ENCODE assay signal across 30 mouse cellular contexts in the genomic region with DNA sequence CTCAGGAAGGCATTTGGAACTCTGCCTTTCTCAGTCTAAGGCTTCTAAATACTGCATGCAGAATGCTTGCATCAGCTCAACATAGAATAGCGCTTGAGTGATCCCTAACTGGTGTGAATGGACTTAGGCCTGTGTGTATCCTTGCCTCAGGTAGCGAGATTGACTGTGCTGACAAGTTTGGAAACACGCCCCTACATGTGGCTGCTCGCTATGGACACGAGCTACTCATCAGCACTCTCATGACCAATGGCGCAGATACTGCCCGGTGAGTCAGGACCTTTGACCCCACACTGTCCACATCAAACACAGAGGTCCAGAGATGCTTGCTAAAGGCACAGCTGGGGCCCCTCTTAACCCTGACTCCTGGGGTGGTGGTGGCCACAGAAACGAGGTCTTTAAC. TPM values are rescaled to one million over a fixed set of nuclear protein-coding genes. Genes with fewer than 3 reads are reported as not detected.
A peak's percentile ranks its signal among the peaks of the same experiment; 100 is the strongest.
DNase-seq lines count a peak whose midpoint lies in the region; ATAC-seq and TF ChIP-seq lines count a peak whose summit lies in the region.
"Had no signal": no experiment of that assay in that cellular context is flagged by ENCODE, and none has a peak within 500 bp of the region (broad histone marks: within the 10 kb centered on the region; RNA-seq: fewer than 3 reads in every experiment).

No protein-coding gene starts in this region.

- H3K27me3 ChIP-seq in intestine, postnatal 0 days (replicated peaks; ENCODE audit: control insufficient read depth, insufficient read depth, low read length): no peaks in the 10 kb centered on the region
- H3K27me3 ChIP-seq in intestine, embryonic 16.5 days (replicated peaks; ENCODE audit: control insufficient read depth, insufficient read depth, low read length): no peaks in the 10 kb centered on the region
- H3K27me3 ChIP-seq in midbrain, embryonic 10.5 days (ENCODE audit: low read depth, poor library complexity, severe bottlenecking): no peaks in the 10 kb centered on the region
- no peaks in the 10 kb centered on the region for H3K27me3 ChIP-seq in midbrain, embryonic 15.5 days (replicated peaks)
- no peaks in the 10 kb centered on the region for H3K27me3 ChIP-seq in liver, embryonic 16.5 days (ENCODE audit: control insufficient read depth, insufficient read depth, low read depth, low read length)
- H3K27me3 ChIP-seq: CH12.LX; embryonic facial prominence, embryonic 13.5 days; forebrain, embryonic 12.5 days; forebrain, embryonic 15.5 days; hindbrain, embryonic 13.5 days; Patski had no signal

- H3K4me1 ChIP-seq in intestine, postnatal 0 days (replicated peaks; ENCODE audit: control insufficient read depth, insufficient read depth, low read length): 0 out of 2 replicates have a peak, but pooled peaks cover 3% of the 10 kb centered on the region
- peaks cover 13% of the 10 kb centered on the region for H3K4me1 ChIP-seq in intestine, embryonic 16.5 days (ENCODE audit: control insufficient read depth, insufficient read depth, low read length)
- peaks cover 19% of the 10 kb centered on the region for H3K4me1 ChIP-seq in midbrain, embryonic 10.5 days
- peaks cover 18% of the 10 kb centered on the region for H3K4me1 ChIP-seq in midbrain, embryonic 15.5 days
- peaks cover 20% of the 10 kb centered on the region for H3K4me1 ChIP-seq in liver, embryonic 16.5 days (ENCODE audit: control insufficient read depth, low read depth, low read length)

- H3K4me3 ChIP-seq in intestine, postnatal 0 days (ENCODE audit: low read depth, low read length): no peak overlapping the region
- no peak overlapping the region for H3K4me3 ChIP-seq in intestine, embryonic 16.5 days (ENCODE audit: low read length)
- H3K4me3 ChIP-seq in midbrain, embryonic 10.5 days: 0 out of 2 replicates have a peak overlapping the region, but pooled peaks have one; percentile 7
- no peak overlapping the region for H3K4me3 ChIP-seq in midbrain, embryonic 15.5 days
- no peak overlapping the region for H3K4me3 ChIP-seq in liver, embryonic 16.5 days (ENCODE audit: low read depth, low read length)
- H3K4me3 ChIP-seq: embryonic facial prominence, embryonic 10.5 days; embryonic facial prominence, embryonic 13.5 days; erythroblast, embryonic 14.5 days; forebrain, embryonic 12.5 days; forebrain, embryonic 15.5 days; hindbrain, embryonic 10.5 days; hindbrain, embryonic 13.5 days had no signal

- H3K9ac ChIP-seq in intestine, postnatal 0 days (ENCODE audit: low read depth, low read length): no peak overlapping the region
- H3K9ac ChIP-seq in intestine, embryonic 16.5 days (ENCODE audit: low read depth, low read length): no peak overlapping the region
- no peak overlapping the region for H3K9ac ChIP-seq in midbrain, embryonic 15.5 days
- H3K9ac ChIP-seq in liver, embryonic 16.5 days (ENCODE audit: low read depth, low read length): no peak overlapping the region
- H3K9ac ChIP-seq: embryonic facial prominence, embryonic 13.5 days; forebrain, embryonic 12.5 days; forebrain, embryonic 15.5 days; hindbrain, embryonic 13.5 days had no signal

- H3K36me3 ChIP-seq in intestine, postnatal 0 days (ENCODE audit: control insufficient read depth, insufficient read depth): peaks cover 63% of the 10 kb centered on the region
- H3K36me3 ChIP-seq in intestine, embryonic 16.5 days (ENCODE audit: control insufficient read depth, insufficient read depth, low read length): peaks cover 33% of the 10 kb centered on the region
- H3K36me3 ChIP-seq in midbrain, embryonic 10.5 days: peaks cover 97% of the 10 kb centered on the region
- peaks cover 68% of the 10 kb centered on the region for H3K36me3 ChIP-seq in midbrain, embryonic 15.5 days (replicated peaks)
- peaks cover 37% of the 10 kb centered on the region for H3K36me3 ChIP-seq in liver, embryonic 16.5 days (ENCODE audit: control insufficient read depth, insufficient read depth)

- no peaks in the 10 kb centered on the region for H3K9me3 ChIP-seq in intestine, postnatal 0 days (ENCODE audit: control insufficient read depth)
- no peaks in the 10 kb centered on the region for H3K9me3 ChIP-seq in intestine, embryonic 16.5 days (ENCODE audit: control insufficient read depth, low read length)
- H3K9me3 ChIP-seq in midbrain, embryonic 10.5 days (replicated peaks): no peaks in the 10 kb centered on the region
- H3K9me3 ChIP-seq in midbrain, embryonic 15.5 days: no peaks in the 10 kb centered on the region
- no peaks in the 10 kb centered on the region for H3K9me3 ChIP-seq in liver, embryonic 16.5 days (replicated peaks; ENCODE audit: control insufficient read depth, low read length)
- H3K9me3 ChIP-seq: embryonic facial prominence, embryonic 10.5 days; embryonic facial prominence, embryonic 13.5 days; forebrain, embryonic 12.5 days; forebrain, embryonic 15.5 days; G1E; hindbrain, embryonic 10.5 days; hindbrain, embryonic 13.5 days had no signal

- TF ChIP-seq CTCF in intestine, postnatal 0 days (IDR thresholded peaks at IDR 0.05; ENCODE audit: low read depth): no peak

- WGBS in intestine, postnatal 0 days: 65% methylated on average over 8 of the region's 8 CpGs
- WGBS in intestine, embryonic 16.5 days: 88% methylated on average over 8 of the region's 8 CpGs
- 87% methylated on average over 8 of the region's 8 CpGs for WGBS in midbrain, embryonic 10.5 days
- 85% methylated on average over 8 of the region's 8 CpGs for WGBS in midbrain, embryonic 15.5 days
- 82% methylated on average over 8 of the region's 8 CpGs for WGBS in liver, embryonic 16.5 days (ENCODE audit: insufficient replicate concordance)

- ATAC-seq in intestine, postnatal 0 days: peak; percentile 79
- ATAC-seq in intestine, embryonic 16.5 days: no peak
- no peak for ATAC-seq in midbrain, embryonic 15.5 days (replicated peaks)
- ATAC-seq in liver, embryonic 16.5 days (ENCODE audit: low read depth): peak; percentile 63
- ATAC-seq: forebrain, embryonic 15.5 days; hindbrain, embryonic 16.5 days; Patski had no signal

- DNase-seq in midbrain, embryonic 10.5 days (ENCODE audit: low spot score): no peak
- no peak for DNase-seq in cerebellum, postnatal 14 days
- no peak for DNase-seq in frontal cortex, adult 2 months (ENCODE audit: extremely low spot score in 1 of 2, low spot score in 1 of 2)
- DNase-seq: adrenal gland, postnatal 14 days; B cell, adult 2 months; cerebellum, adult 11 months; cerebellum, adult 2 months; cerebellum, adult 9-11 months; cerebellum, postnatal 36 days; embryo, embryonic 11 days; gastrocnemius, postnatal 10 days; gastrocnemius, postnatal 36 days had no signal

- 0 out of 2 replicates have a peak overlapping the region, but pooled peaks have one; percentile 4 for H3K27ac ChIP-seq in intestine, postnatal 0 days (ENCODE audit: low read depth, low read length)
- H3K27ac ChIP-seq in intestine, embryonic 16.5 days (ENCODE audit: low read length): no peak overlapping the region
- no peak overlapping the region for H3K27ac ChIP-seq in midbrain, embryonic 10.5 days (replicated peaks)
- no peak overlapping the region for H3K27ac ChIP-seq in midbrain, embryonic 15.5 days
- no peak overlapping the region for H3K27ac ChIP-seq in liver, embryonic 16.5 days (ENCODE audit: low read length)
- H3K27ac ChIP-seq: embryonic facial prominence, embryonic 10.5 days; embryonic facial prominence, embryonic 13.5 days; forebrain, embryonic 12.5 days; forebrain, embryonic 15.5 days; hindbrain, embryonic 10.5 days; hindbrain, embryonic 13.5 days had no signal

- H3K4me2 ChIP-seq in intestine, postnatal 0 days (replicated peaks; ENCODE audit: low read depth): no peak overlapping the region
- no peak overlapping the region for H3K4me2 ChIP-seq in intestine, embryonic 16.5 days (ENCODE audit: low read depth, low read length)
- H3K4me2 ChIP-seq in midbrain, embryonic 15.5 days: no peak overlapping the region
- no peak overlapping the region for H3K4me2 ChIP-seq in liver, embryonic 16.5 days (ENCODE audit: low read depth, low read length)
- H3K4me2 ChIP-seq: embryonic facial prominence, embryonic 13.5 days; forebrain, embryonic 12.5 days; forebrain, embryonic 15.5 days; heart, embryonic 11.5 days; hindbrain, embryonic 13.5 days had no signal

RNA-seq across cellular contexts. Expression of a gene that starts 5.6 kb away (rescaled TPM):
- polyA plus RNA-seq in intestine, postnatal 0 days (2015; fragmentation: Nextera tagmentation; extraction: Ambion mirVana): 4.0 and 4.9 TPM in 2 replicates
- polyA plus RNA-seq in intestine, embryonic 16.5 days (2015; fragmentation: Nextera tagmentation; extraction: Ambion mirVana): 6.7 and 7.2 TPM in 2 replicates
- 9.0 and 9.2 TPM in 2 replicates for polyA plus RNA-seq in midbrain, embryonic 10.5 days (2016; fragmentation: Nextera tagmentation; extraction: Ambion mirVana)
- polyA plus RNA-seq in midbrain, embryonic 15.5 days (2015; fragmentation: Nextera tagmentation; extraction: Ambion mirVana): 15.0 and 15.6 TPM in 2 replicates
- polyA plus RNA-seq in liver, embryonic 16.5 days (2015; fragmentation: Nextera tagmentation; extraction: Ambion mirVana): 4.0 and 4.3 TPM in 2 replicates
- 31.9 and 32.6 TPM in 2 replicates for polyA plus RNA-seq in frontal cortex, adult 2 months (2012; rRNA removed)

RNA-seq across cellular contexts. Expression of a gene that starts 13.7 kb away (rescaled TPM):
- 21.1 and 22.3 TPM in 2 replicates for polyA plus RNA-seq in intestine, postnatal 0 days (2015; fragmentation: Nextera tagmentation; extraction: Ambion mirVana)
- 2.5 and 3.3 TPM in 2 replicates for polyA plus RNA-seq in intestine, embryonic 16.5 days (2015; fragmentation: Nextera tagmentation; extraction: Ambion mirVana)
- 13.2 and 18.8 TPM in 2 replicates for polyA plus RNA-seq in midbrain, embryonic 10.5 days (2016; fragmentation: Nextera tagmentation; extraction: Ambion mirVana)
- 42.6 and 44.2 TPM in 2 replicates for polyA plus RNA-seq in midbrain, embryonic 15.5 days (2015; fragmentation: Nextera tagmentation; extraction: Ambion mirVana)
- 0.65 and 0.96 TPM in 2 replicates for polyA plus RNA-seq in liver, embryonic 16.5 days (2015; fragmentation: Nextera tagmentation; extraction: Ambion mirVana)
- 89.1 and 94.8 TPM in 2 replicates for polyA plus RNA-seq in frontal cortex, adult 2 months (2012; rRNA removed)

RNA-seq across cellular contexts. Expression of a gene that starts 18.5 kb away (rescaled TPM):
- 109 and 114 TPM in 2 replicates for polyA plus RNA-seq in intestine, postnatal 0 days (2015; fragmentation: Nextera tagmentation; extraction: Ambion mirVana)
- 207 and 242 TPM in 2 replicates for polyA plus RNA-seq in intestine, embryonic 16.5 days (2015; fragmentation: Nextera tagmentation; extraction: Ambion mirVana)
- 0.06 and 0.19 TPM in 2 replicates for polyA plus RNA-seq in midbrain, embryonic 10.5 days (2016; fragmentation: Nextera tagmentation; extraction: Ambion mirVana)
- polyA plus RNA-seq in midbrain, embryonic 15.5 days (2015; fragmentation: Nextera tagmentation; extraction: Ambion mirVana): not detected in 2 replicates
- 76.8 and 88.2 TPM in 2 replicates for polyA plus RNA-seq in liver, embryonic 16.5 days (2015; fragmentation: Nextera tagmentation; extraction: Ambion mirVana)
- polyA plus RNA-seq in frontal cortex, adult 2 months (2012; rRNA removed): 0.36 and 0.46 TPM in 2 replicates
- polyA plus RNA-seq: cerebellum, adult 2 months; forebrain, embryonic 12.5 days; G1E; heart, embryonic 14.5 days; heart, postnatal 0 days; hindbrain, embryonic 10.5 days; hindbrain, embryonic 13.5 days had no signal

RNA-seq across cellular contexts. Expression of a gene that starts 28.8 kb away (rescaled TPM):
- polyA plus RNA-seq in intestine, postnatal 0 days (2015; fragmentation: Nextera tagmentation; extraction: Ambion mirVana): 79.2 and 82.5 TPM in 2 replicates
- polyA plus RNA-seq in intestine, embryonic 16.5 days (2015; fragmentation: Nextera tagmentation; extraction: Ambion mirVana): 104 TPM in 2 replicates
- 149 and 151 TPM in 2 replicates for polyA plus RNA-seq in midbrain, embryonic 10.5 days (2016; fragmentation: Nextera tagmentation; extraction: Ambion mirVana)
- polyA plus RNA-seq in midbrain, embryonic 15.5 days (2015; fragmentation: Nextera tagmentation; extraction: Ambion mirVana): 146 and 147 TPM in 2 replicates
- 31.6 and 31.7 TPM in 2 replicates for polyA plus RNA-seq in liver, embryonic 16.5 days (2015; fragmentation: Nextera tagmentation; extraction: Ambion mirVana)
- polyA plus RNA-seq in frontal cortex, adult 2 months (2012; rRNA removed): 75.0 and 80.7 TPM in 2 replicates

RNA-seq across cellular contexts. Expression of a gene that starts 29.0 kb away (rescaled TPM):
- 29.1 and 33.1 TPM in 2 replicates for polyA plus RNA-seq in intestine, postnatal 0 days (2015; fragmentation: Nextera tagmentation; extraction: Ambion mirVana)
- polyA plus RNA-seq in intestine, embryonic 16.5 days (2015; fragmentation: Nextera tagmentation; extraction: Ambion mirVana): 43.2 and 43.3 TPM in 2 replicates
- 42.0 and 49.2 TPM in 2 replicates for polyA plus RNA-seq in midbrain, embryonic 10.5 days (2016; fragmentation: Nextera tagmentation; extraction: Ambion mirVana)
- polyA plus RNA-seq in midbrain, embryonic 15.5 days (2015; fragmentation: Nextera tagmentation; extraction: Ambion mirVana): 105 and 107 TPM in 2 replicates
- polyA plus RNA-seq in liver, embryonic 16.5 days (2015; fragmentation: Nextera tagmentation; extraction: Ambion mirVana): 8.3 and 8.5 TPM in 2 replicates
- polyA plus RNA-seq in frontal cortex, adult 2 months (2012; rRNA removed): 75.5 and 76.2 TPM in 2 replicates

Comparison
In these comparisons a context has a peak if more than half of its experiments do, and no peak if none do; other contexts are left out.
1. ATAC-seq: peak in intestine, postnatal 0 days (single experiment) and liver, embryonic 16.5 days (single experiment); none in intestine, embryonic 16.5 days (single experiment) and midbrain, embryonic 15.5 days (single experiment).
2. RNA of a gene that starts 18.5 kb away (polyA plus RNA-seq): 207 to 242 TPM in intestine, embryonic 16.5 days, 109 to 114 TPM in intestine, postnatal 0 days and 76.8 to 88.2 TPM in liver, embryonic 16.5 days; 0.36 to 0.46 TPM in frontal cortex, adult 2 months, 0.06 to 0.19 TPM in midbrain, embryonic 10.5 days and not detected in midbrain, embryonic 15.5 days; every median in the first group is over 10 times any median in the second.